Mouse (Mus musculus): Measurements from ENCODE around the gene Chchd2. TPM values are rescaled to one million over a fixed set of nuclear protein-coding genes. Genes with fewer than 3 reads are reported as not detected.

Chchd2 gene
- polyA plus RNA-seq (2012; rRNA removed): 1,121 and 1,221 TPM in 2 replicates

DNA sequence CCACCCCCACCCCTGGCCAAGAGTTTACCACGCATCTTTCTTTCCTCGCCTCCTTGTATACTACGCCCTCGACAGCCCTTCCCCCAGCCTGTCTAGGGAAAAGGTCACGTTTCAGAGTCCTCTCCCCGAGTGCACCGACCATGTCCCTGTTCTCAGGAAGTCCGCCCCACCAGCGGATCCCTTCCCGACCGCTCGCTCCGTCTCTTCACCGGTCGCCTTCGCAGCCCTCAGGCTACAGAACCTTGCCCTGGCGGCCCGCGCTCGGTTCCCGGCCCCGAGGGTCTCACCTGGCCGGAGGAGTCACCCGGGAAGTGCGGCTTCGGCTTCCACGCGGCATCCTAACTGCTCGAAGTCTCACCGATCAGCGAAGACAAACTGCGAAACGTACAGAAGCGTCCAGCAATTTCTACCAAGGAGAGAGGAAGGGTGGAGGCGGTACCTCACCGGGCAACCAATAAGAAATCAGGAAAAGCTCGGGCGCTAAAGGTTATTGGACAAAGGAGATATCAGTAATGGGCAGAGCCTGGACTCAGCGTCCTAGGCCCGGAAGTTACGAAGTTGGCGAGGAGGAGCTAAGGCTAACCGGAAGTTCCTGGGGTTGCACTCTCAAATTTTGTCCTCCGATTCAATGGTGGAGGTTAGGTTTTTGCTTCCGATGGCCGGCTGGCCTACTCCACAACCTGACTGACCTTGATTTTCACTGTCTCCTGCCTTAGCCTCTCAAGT lies at the start of gene Chchd2:
Gene Chchd2 (minus strand): TSS at position 560 of the 726 bp plus-strand sequence.
- H3K4me1 ChIP-seq (replicated peaks; ENCODE audit: control insufficient read depth, insufficient read depth, low read length): peaks cover 7% of the 10 kb centered on the region
- TF ChIP-seq POLR2A (IDR thresholded peaks at IDR 0.05; ENCODE audit: control insufficient read depth, extremely low read depth, insufficient read depth, low read length, poor library complexity) (peak; percentile 71), CTCF (IDR thresholded peaks at IDR 0.05; ENCODE audit: borderline replicate concordance, control insufficient read depth, extremely low read depth, insufficient read depth, low read length, poor library complexity) (no peak)
- peaks cover 16% of the 10 kb centered on the region for H3K36me3 ChIP-seq (ENCODE audit: control insufficient read depth, insufficient read depth, low read length)
- peak within 1 kb of the TSS; percentile 79 for H3K4me3 ChIP-seq (ENCODE audit: control insufficient read depth, insufficient read depth, low read length)
- no peaks in the 10 kb centered on the region for H3K27me3 ChIP-seq (ENCODE audit: control insufficient read depth, insufficient read depth, low read length)
- peak; percentile 91 for DNase-seq
- under 1% methylated on average over 46 of the region's 46 CpGs for WGBS
- peak within 1 kb of the TSS; percentile 67 for H3K27ac ChIP-seq (ENCODE audit: control insufficient read depth, insufficient read depth, low read length)

DNA sequence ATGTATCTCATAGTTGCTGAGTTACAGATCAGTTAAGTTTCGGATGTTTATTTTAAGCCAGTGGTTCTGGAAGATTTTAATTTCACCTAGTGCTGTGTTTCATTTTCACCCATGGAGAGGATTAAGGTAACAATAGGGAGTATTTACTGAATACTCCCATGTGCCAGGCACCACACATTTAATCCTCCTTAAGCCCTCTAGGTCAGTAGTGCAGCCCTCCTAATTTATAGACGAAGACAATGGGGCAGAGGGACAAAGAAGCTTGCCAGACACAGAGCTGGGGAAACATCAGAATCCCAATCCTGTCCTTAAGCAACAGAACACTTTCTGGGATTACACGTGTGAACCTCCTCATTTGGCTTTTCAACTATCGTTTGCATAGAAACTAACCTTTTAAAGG lies 49.7 kb upstream of the Chchd2 start:
- DNase-seq: no peak
- no peak for TF ChIP-seq POLR2A (IDR thresholded peaks at IDR 0.05; ENCODE audit: control insufficient read depth, extremely low read depth, insufficient read depth, low read length, poor library complexity)
- TF ChIP-seq CTCF (IDR thresholded peaks at IDR 0.05; ENCODE audit: borderline replicate concordance, control insufficient read depth, extremely low read depth, insufficient read depth, low read length, poor library complexity): no peak
- 96% methylated on average over 4 of the region's 4 CpGs for WGBS

DNA sequence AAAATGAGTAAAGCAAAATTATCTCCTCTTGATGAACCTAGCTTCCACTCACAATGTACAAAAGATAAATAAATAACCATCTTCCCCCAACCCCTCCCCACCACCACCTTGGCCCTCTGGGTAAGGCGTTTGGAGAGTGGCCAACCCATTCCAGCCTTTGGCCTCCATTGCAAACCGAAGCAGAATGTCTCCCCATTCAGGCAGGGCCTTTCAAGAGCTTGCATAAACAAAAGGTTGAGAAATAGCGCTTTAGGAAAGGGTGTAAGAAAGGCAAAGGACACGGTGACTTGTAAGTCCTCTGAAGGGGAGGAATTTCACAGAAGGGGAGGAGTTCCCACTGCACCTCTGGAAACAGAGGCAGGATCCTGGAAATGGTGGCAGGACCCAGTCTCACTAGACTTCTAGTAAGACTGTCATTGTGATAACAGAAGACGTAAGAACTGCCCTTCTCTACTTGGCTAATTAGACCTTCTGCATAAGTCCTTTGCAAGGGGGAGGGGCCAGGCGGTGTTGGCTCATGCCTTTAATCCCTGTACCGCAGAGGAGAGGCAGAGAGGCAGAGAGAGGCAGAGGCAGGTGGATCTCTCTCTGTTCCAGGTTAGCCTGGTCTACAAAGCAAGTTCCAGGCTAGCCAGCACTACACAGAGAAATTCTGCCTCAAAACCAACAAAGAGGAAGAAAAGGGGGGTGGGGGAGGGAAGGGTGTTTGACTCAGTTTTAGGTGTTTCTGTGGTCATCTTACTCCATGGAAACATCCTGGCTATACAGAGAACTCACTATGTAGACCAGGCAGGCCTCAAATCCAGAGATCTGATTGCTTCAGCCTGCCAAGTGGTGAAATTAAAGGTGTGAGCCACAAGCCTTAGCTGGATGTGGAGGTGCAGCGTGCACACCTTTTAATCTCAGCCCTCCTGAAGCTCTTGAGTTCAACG lies 42.9 kb upstream of the Chchd2 start:
- Histone ChIP-seq H3K36me3 (ENCODE audit: control insufficient read depth, insufficient read depth, low read length) (no peaks in the 10 kb centered on the region), H3K4me3 (ENCODE audit: control insufficient read depth, insufficient read depth, low read length) (no peak overlapping the region), H3K4me1 (replicated peaks; ENCODE audit: control insufficient read depth, insufficient read depth, low read length) (no peaks in the 10 kb centered on the region), H3K27me3 (ENCODE audit: control insufficient read depth, insufficient read depth, low read length) (no peaks in the 10 kb centered on the region), H3K27ac (ENCODE audit: control insufficient read depth, insufficient read depth, low read length) (no peak overlapping the region)
- WGBS: 81% methylated on average over 9 of the region's 9 CpGs
- DNase-seq: no peak
- TF ChIP-seq CTCF (IDR thresholded peaks at IDR 0.05; ENCODE audit: borderline replicate concordance, control insufficient read depth, extremely low read depth, insufficient read depth, low read length, poor library complexity): no peak
- no peak for TF ChIP-seq POLR2A (IDR thresholded peaks at IDR 0.05; ENCODE audit: control insufficient read depth, extremely low read depth, insufficient read depth, low read length, poor library complexity)

More for the DNA sequence above, 49.7 kb upstream of the Chchd2 start:
- H3K4me3 ChIP-seq (ENCODE audit: control insufficient read depth, insufficient read depth, low read length): no peak overlapping the region
- H3K4me1 ChIP-seq (replicated peaks; ENCODE audit: control insufficient read depth, insufficient read depth, low read length): no peaks in the 10 kb centered on the region
- no peak overlapping the region for H3K27ac ChIP-seq (ENCODE audit: control insufficient read depth, insufficient read depth, low read length)
- no peaks in the 10 kb centered on the region for H3K36me3 ChIP-seq (ENCODE audit: control insufficient read depth, insufficient read depth, low read length)
- H3K27me3 ChIP-seq (ENCODE audit: control insufficient read depth, insufficient read depth, low read length): no peaks in the 10 kb centered on the region

DNA sequence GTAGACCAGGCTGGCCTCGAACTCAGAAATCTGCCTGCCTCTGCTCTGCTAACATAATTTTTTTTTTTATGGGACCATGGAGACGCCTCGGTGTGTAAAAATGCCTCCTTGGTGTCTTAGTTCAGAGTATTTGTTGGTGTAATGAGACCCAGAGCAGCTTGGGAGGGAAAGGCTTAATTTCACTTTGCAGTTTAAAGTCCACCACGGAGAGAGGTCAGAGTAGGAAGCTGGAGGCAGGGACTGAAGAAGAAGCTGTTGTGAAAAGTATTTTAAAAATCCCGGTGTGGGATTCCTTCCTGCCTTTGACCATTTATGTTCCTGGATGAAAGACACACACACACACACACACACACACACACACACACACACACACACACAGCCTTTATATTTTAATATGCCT lies 38.7 kb upstream of the Chchd2 start:
- H3K27ac ChIP-seq (ENCODE audit: control insufficient read depth, insufficient read depth, low read length): no peak overlapping the region
- H3K27me3 ChIP-seq (ENCODE audit: control insufficient read depth, insufficient read depth, low read length): no peaks in the 10 kb centered on the region
- TF ChIP-seq CTCF (IDR thresholded peaks at IDR 0.05; ENCODE audit: borderline replicate concordance, control insufficient read depth, extremely low read depth, insufficient read depth, low read length, poor library complexity) (no peak), POLR2A (IDR thresholded peaks at IDR 0.05; ENCODE audit: control insufficient read depth, extremely low read depth, insufficient read depth, low read length, poor library complexity) (no peak)
- DNase-seq: no peak
- WGBS: 86% methylated on average over 5 of the region's 5 CpGs
- H3K4me1 ChIP-seq (replicated peaks; ENCODE audit: control insufficient read depth, insufficient read depth, low read length): no peaks in the 10 kb centered on the region
- no peak overlapping the region for H3K4me3 ChIP-seq (ENCODE audit: control insufficient read depth, insufficient read depth, low read length)
- no peaks in the 10 kb centered on the region for H3K36me3 ChIP-seq (ENCODE audit: control insufficient read depth, insufficient read depth, low read length)

DNA sequence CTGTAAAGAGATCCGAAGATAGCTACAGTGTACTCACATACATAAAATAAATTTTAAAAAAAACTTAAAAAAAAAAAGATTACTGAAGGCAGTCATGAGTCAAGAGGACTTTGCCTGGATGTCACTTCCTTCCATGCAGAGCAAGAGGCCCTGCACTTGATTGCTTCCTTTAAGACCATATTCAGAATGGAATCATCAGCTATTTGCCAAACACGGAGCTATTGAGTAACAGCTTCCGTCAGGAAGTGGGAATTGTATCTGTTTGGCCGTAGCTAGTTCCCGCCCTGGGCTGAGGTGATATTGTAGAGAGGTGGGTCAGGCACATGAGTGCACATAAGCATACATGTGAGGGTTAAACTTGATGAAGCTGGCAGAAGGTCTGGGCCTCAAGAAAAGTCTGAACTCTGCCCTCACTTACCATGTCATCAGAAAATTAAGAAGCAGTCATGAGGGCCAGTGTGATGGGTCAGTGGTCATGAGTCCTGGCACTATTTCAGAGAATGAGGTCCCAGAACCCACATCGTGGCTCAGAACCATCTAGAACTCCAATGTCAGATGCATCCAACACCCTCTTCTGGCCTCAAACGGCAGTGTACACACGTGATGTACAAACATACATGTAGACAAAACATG lies 37.7 kb upstream of the Chchd2 start:
- WGBS: 87% methylated on average over 8 of the region's 8 CpGs
- Histone ChIP-seq H3K4me1 (replicated peaks; ENCODE audit: control insufficient read depth, insufficient read depth, low read length) (no peaks in the 10 kb centered on the region), H3K4me3 (ENCODE audit: control insufficient read depth, insufficient read depth, low read length) (no peak overlapping the region), H3K27me3 (ENCODE audit: control insufficient read depth, insufficient read depth, low read length) (no peaks in the 10 kb centered on the region), H3K36me3 (ENCODE audit: control insufficient read depth, insufficient read depth, low read length) (no peaks in the 10 kb centered on the region), H3K27ac (ENCODE audit: control insufficient read depth, insufficient read depth, low read length) (no peak overlapping the region)
- TF ChIP-seq POLR2A (IDR thresholded peaks at IDR 0.05; ENCODE audit: control insufficient read depth, extremely low read depth, insufficient read depth, low read length, poor library complexity) (no peak), CTCF (IDR thresholded peaks at IDR 0.05; ENCODE audit: borderline replicate concordance, control insufficient read depth, extremely low read depth, insufficient read depth, low read length, poor library complexity) (no peak)
- DNase-seq: no peak

DNA sequence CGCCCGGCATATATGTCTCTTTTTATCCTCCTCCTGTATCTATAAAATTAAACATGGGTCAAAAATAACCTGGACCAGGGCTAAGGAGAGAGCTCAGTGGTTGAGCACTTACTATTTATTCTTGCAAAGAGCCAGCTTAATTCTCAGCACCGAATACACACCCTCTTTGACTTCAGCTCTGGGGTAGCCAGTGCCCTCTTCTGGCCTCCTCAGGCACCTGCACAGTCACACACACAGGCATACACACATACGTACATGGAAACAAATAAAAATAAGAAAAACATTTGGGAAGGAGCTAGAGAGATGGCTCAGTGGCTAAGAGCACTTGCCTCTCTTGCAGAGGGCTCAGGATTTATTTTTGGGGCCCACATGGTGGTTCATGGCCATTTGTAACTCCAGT lies 34.7 kb upstream of the Chchd2 start:
- Histone ChIP-seq H3K4me1 (replicated peaks; ENCODE audit: control insufficient read depth, insufficient read depth, low read length) (no peaks in the 10 kb centered on the region), H3K4me3 (ENCODE audit: control insufficient read depth, insufficient read depth, low read length) (no peak overlapping the region), H3K27ac (ENCODE audit: control insufficient read depth, insufficient read depth, low read length) (no peak overlapping the region), H3K27me3 (ENCODE audit: control insufficient read depth, insufficient read depth, low read length) (no peaks in the 10 kb centered on the region), H3K36me3 (ENCODE audit: control insufficient read depth, insufficient read depth, low read length) (no peaks in the 10 kb centered on the region)
- DNase-seq: no peak
- 95% methylated on average over 4 of the region's 4 CpGs for WGBS
- TF ChIP-seq POLR2A (IDR thresholded peaks at IDR 0.05; ENCODE audit: control insufficient read depth, extremely low read depth, insufficient read depth, low read length, poor library complexity) (no peak), CTCF (IDR thresholded peaks at IDR 0.05; ENCODE audit: borderline replicate concordance, control insufficient read depth, extremely low read depth, insufficient read depth, low read length, poor library complexity) (no peak)

Measured in thymus, adult 2 months (tissue).